Mouse (Mus musculus): ENCODE results near the gene Smim27.

DNA sequence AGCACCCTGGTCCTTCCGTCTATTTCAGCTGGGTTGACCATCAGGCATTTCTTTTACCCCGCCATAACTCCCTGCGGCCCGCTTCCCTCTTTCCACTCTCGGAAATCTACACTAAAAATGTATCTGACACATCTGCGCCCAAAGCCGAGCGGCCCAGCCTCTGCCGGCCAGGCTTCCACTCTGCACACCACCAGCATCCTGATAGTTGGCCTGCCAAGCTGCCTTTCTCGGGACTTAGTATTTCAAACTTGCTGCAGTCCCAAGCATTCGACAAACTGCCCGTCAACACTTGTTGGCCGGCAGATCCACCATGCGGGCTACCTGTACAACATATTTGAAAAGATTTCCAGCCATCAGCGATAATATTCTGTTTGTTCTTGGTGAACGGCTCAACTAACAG lies 544 bp upstream of the Smim27 start:
- no peak for TF ChIP-seq E2F4 (IDR thresholded peaks at IDR 0.05; ENCODE audit: insufficient read depth)
- TF ChIP-seq MAX (IDR thresholded peaks at IDR 0.05; ENCODE audit: low read depth): no peak
- no peak for TF ChIP-seq TCF12 (IDR thresholded peaks at IDR 0.05; ENCODE audit: insufficient read depth, poor library complexity, severe bottlenecking)
- no peak for TF ChIP-seq POLR2A (IDR thresholded peaks at IDR 0.05; ENCODE audit: insufficient read length, low read depth)
- TF ChIP-seq MYOD1 (IDR thresholded peaks at IDR 0.05; ENCODE audit: control insufficient read depth in 1 of 3, insufficient read length in 2 of 3, low read depth in 2 of 3): no peak
- no peak for TF ChIP-seq USF1 (IDR thresholded peaks at IDR 0.05; ENCODE audit: low read depth)
- TF ChIP-seq MYOG (IDR thresholded peaks at IDR 0.05; ENCODE audit: control insufficient read depth in 1 of 3, insufficient read depth in 1 of 3, insufficient read length in 2 of 3, low read depth in 2 of 3): no peak
- TF ChIP-seq POLR2AphosphoS2 (IDR thresholded peaks at IDR 0.05; ENCODE audit: insufficient read length, low read depth): no peak
- no peak for TF ChIP-seq CEBPB (IDR thresholded peaks at IDR 0.05; ENCODE audit: insufficient read depth, poor library complexity, severe bottlenecking)
- no peak for TF ChIP-seq REST (IDR thresholded peaks at IDR 0.05; ENCODE audit: insufficient read depth, insufficient read length)
